Mouse (Mus musculus): Measurements from ENCODE around the gene Nav2. TPM values are rescaled to one million over a fixed set of nuclear protein-coding genes. Genes with fewer than 3 reads are reported as not detected.

Nav2 gene
- polyA plus RNA-seq, 1 experiment: 4.4 TPM

DNA sequence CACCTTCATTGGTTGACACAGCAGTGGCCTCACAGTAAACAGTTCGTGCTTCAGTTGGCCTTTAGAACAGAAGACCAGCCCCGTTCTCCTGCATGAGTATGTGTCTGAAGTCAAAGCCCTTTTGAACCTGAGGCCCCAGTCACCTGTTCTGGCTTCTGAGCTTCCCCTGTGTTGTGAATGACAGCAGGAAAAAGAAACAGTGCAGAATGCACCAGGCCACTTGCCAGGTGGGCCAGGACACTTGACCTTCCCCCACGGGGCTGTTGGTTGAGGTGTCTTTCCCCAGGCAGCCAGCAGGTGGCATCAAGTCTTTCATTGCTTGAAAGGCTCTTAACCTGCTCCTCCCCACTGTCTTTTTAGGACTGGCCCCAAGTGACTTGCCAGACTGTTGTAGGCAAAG lies 562.8 kb downstream of the Nav2 start:
- WGBS: 57% methylated on average over 3 of the region's 3 CpGs
- no peak for DNase-seq (ENCODE audit: low read depth, low spot score)

GRCm38 (mm10) chr7:49475282-49475681 lies 566.8 kb downstream of the Nav2 start:
- 69% methylated on average over 6 of the region's 6 CpGs for WGBS
- DNase-seq (ENCODE audit: low read depth, low spot score): no peak

- DNase-seq (ENCODE audit: low read depth, low spot score): no peak
- 94% methylated on average over 8 of the region's 8 CpGs for WGBS
Measured at GRCm38 (mm10) chr7:49476163-49476562, 567.6 kb downstream of the Nav2 start.

GRCm38 (mm10) chr7:49476666-49477065 lies 568.1 kb downstream of the Nav2 start:
- 57% methylated on average over 5 of the region's 5 CpGs for WGBS
- no peak for DNase-seq (ENCODE audit: low read depth, low spot score)

DNA sequence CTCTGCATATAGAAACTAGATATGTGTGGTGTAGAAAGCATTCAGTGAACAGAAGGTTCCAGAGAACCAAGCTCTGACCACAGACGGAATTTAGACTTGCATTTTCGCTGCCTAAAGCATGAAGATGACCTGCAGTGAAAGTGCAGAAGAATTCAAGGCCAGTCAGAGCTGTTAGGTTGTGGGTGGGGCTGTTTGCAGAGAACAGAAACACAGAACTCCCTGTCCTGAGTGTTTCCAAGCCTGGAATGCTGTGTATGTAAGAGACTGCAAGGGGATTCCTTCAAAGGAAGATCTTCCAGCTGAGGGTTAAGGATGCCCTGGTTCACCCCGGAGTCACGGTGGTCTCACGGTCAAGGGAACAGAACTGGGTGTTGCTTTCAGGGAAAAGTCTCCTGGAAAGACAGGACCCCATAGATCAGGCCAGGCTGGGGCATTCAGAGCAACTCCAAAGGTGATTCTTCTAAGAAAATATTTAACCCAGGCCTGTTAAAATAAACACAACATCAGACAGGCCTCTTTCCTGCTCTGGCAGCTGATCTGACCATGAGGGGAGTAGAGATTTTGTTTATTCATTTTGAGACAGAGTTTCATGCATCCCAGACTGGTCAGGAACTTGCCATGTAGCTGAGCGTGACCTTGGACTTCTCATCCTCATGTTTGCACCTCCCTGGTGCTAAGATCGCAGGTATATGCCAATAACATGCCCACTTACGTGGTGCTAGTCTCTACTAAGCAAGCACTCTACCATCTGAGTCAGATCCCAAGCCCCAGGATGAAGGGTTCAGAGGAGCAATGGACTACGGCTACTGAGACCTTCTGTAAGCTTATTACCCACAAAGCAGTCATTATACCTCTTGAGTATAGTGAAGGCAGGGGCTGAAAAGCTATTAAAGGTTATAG lies 568.8 kb downstream of the Nav2 start:
- WGBS: 38% methylated on average over 9 of the region's 9 CpGs
- no peak for DNase-seq (ENCODE audit: low read depth, low spot score)

- WGBS: 45% methylated on average over 7 of the region's 7 CpGs
- DNase-seq (ENCODE audit: low read depth, low spot score): no peak
Measured at GRCm38 (mm10) chr7:49477976-49478349, 569.4 kb downstream of the Nav2 start.

DNA sequence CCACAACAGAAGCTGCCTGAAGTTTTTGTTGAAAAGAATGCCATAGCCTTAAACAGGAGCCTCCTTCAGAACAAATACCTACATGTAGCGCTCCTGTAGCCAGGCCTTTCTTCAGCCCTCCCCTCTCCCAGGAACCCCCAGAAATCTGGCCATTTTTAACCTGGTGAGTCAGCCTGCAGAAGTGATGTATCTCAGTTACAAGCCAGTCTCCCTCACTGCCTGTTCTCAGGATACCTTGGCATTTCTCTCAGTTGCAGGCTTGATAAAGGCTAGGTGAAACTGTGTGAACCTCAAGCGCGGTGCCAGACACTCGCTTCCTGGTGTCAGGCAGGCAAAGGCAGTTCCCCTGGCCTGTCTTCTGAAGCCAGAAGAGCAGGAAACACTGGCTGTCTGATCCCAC lies 570.4 kb downstream of the Nav2 start:
- 91% methylated on average over 4 of the region's 4 CpGs for WGBS
- DNase-seq (ENCODE audit: low read depth, low spot score): no peak

GRCm38 (mm10) chr7:49480962-49481361 lies 572.4 kb downstream of the Nav2 start:
- no peak for DNase-seq (ENCODE audit: low read depth, low spot score)
- 79% methylated on average over 8 of the region's 8 CpGs for WGBS

DNA sequence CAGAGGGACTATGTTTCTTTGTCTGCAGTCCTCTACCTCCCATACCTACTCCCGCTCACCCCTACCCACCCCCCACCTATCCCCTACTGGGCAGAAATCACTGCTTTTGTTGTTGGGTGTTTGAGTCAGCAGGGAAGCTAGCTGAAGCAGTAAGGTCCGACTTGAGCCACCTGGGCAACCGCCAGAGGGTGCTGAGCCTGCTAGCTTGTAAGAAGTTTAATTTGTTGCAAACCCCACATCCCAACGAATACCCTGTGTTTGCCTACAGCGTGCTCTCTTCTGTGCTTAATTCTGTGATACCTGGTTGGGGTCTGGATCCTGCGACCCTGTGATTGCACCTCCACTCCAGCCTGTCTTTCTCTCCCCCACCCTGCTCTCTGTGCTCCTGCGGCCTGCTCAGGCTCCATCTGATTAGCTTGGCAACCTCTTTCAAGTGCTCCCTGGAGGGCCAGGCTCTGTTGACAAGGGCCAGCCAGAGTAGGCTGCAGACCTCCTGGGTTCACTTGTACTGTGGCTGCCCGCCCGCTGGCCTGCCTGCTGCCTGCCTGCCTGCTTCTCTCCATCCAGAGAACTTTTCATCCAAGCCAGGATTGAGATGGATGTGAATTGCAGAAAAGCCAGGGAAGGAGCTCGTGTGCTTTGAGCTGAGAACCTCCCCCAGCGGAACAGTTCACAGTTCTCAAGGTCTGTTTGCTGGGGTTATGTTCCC lies 575.7 kb downstream of the Nav2 start:
- DNase-seq (ENCODE audit: low read depth, low spot score): no peak
- WGBS: 74% methylated on average over 11 of the region's 11 CpGs

GRCm38 (mm10) chr7:49485292-49485847 lies 576.9 kb downstream of the Nav2 start:
- 83% methylated on average over 9 of the region's 9 CpGs for WGBS
- DNase-seq (ENCODE audit: low read depth, low spot score): no peak

DNA sequence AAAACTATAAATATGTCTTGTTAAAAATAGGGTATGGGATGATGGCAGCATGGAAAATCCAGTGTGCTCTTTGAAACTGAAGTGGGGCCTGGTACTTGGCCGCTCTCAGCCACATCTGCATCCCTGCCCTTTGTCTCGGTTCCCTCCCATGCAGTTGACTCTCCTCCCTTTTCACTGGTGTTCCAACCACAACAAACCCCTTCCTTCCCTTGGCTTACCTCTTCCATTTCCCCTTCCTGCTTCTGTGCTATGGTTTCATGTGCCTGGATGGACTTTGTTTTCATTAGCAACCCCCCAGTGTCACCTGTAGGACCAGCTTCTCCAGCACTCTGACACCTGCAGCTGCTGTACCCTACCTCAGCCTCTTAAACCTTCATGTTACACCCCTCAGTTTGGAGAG lies 578.8 kb downstream of the Nav2 start:
- WGBS: 67% methylated on average over 2 of the region's 2 CpGs
- DNase-seq (ENCODE audit: low read depth, low spot score): no peak

DNA sequence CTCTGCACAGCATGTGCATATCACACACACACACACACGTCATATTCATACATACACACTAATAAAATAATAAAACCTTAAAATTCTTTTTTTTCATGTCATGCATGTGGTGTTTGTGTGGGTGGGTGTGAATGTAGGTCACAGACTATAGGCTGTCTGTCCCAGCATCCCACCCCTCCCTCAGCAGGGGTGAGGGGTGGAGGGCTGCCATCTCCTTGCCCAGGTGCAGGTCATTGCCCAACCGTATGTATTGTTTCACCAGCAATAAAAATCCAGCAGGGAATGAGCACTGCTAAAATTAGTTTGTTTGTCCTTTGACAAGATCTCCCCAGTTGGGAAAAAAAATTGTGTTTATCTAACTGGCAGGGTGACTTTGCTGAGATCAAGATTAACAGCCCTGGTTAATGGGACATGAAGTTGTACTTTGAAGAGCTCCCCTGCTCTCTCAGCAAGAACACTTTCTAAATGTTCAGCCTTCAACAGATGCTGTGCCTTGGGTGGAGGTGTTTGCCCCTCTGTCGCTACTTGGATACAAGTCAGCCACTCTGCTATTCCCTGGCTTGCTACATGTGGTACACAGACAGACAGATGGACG lies 580.1 kb downstream of the Nav2 start:
- WGBS: 20% methylated on average over 4 of the region's 4 CpGs
- no peak for DNase-seq (ENCODE audit: low read depth, low spot score)

GRCm38 (mm10) chr7:49490814-49491213 lies 582.3 kb downstream of the Nav2 start:
- WGBS: 85% methylated on average over 10 of the region's 10 CpGs
- no peak for DNase-seq (ENCODE audit: low read depth, low spot score)

- DNase-seq (ENCODE audit: low read depth, low spot score): no peak
Measured at GRCm38 (mm10) chr7:49492622-49493021, 584.1 kb downstream of the Nav2 start.

DNA sequence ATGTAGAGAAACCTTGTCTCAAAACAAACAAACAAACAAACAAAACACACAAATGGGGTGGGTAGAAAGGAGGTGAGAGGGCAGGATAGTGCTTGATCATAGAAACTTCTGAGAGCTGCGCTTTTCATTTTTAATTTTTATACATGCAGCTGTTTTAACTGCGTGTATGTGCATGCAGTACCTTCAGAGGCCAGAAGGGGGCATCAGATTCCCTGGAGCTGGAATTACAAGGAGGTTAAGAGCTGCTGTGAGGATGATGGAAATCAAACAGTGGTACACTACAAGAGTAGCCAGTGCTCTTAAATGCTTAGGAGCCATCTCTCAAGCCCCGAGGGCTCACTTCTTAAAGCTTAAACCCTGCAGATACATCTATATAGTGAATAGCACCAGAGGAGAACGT lies 584.7 kb downstream of the Nav2 start:
- 92% methylated on average over 4 of the region's 4 CpGs for WGBS
- no peak for DNase-seq (ENCODE audit: low read depth, low spot score)

DNA sequence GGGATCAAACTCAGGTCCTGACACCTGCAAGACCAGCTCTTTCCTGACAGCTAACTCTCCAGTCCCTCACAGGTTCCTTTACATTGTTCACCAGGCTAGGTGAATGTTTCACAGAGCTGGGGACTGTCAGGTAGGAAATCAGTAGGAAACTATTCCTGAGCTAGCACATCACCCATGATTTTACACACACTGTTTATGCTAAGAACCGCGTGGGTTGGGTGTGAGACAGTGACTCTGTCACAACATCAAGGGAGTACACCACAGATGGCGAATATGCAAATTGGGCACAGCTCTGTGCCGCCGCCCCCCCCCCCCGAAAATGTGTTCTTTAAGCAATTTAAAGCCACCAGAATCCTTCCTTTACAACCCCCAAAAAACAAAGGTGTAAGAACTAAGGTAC lies 586.1 kb downstream of the Nav2 start:
- WGBS: 86% methylated on average over 6 of the region's 6 CpGs

DNA sequence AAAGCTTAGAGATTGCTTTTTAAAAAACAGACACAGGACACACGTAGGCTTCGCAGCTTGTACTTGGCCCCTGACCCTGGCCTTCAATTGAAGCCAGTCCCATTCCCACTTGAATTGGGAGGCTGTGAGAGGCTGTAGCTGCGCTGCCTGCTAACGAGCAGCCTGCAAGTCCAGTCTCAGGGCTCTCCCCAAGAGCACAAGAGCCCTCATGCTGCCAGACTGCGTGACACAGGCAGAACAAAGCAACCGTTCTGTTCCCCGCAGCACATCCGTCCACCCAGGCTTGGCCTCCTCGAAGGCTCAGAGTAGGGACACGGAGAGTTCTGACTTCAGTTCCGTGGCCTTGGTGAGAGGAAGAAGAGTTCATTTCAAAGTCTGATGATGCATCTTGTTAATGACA lies 587.6 kb downstream of the Nav2 start:
- 77% methylated on average over 11 of the region's 11 CpGs for WGBS

More for the DNA sequence above, 586.1 kb downstream of the Nav2 start:
- no peak for DNase-seq (ENCODE audit: low read depth, low spot score)

DNA sequence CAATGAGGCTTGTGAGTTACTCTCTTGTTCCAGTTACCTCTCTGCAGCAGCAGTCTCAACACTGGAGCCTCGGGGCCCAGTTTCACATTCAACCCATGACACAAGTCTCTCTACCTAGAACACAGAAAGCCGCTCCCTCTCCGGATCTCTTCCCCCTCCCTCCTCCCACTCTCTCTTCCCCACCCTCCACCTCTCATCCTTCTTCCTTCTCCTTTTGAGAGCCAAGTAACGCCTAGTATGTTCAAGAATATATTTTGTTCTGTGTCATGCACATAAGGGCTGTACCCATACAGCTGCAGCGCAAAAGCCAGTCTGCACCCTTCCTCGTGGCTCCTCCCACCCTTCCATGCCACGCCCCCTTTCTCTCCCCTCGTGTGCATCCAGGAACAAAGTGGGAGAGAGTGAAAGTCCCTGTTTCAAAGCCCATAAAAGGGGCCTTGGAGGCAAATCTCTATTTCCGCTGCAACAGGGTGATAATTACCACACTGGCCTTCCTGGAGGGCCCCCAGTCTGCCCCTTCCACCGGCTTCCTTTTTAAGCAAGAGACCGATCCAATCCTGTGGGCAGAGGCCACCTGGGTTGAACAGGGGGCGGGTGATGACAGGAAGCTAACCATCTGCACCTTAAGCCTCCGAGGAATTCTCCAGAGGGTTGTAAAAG lies 588.4 kb downstream of the Nav2 start:
- DNase-seq (ENCODE audit: low read depth, low spot score): no peak
- 16% methylated on average over 13 of the region's 13 CpGs for WGBS

More for the DNA sequence above, 587.6 kb downstream of the Nav2 start:
- no peak for DNase-seq (ENCODE audit: low read depth, low spot score)

- DNase-seq (ENCODE audit: low read depth, low spot score): no peak
- 50% methylated on average over 4 of the region's 4 CpGs for WGBS
Measured at GRCm38 (mm10) chr7:49497426-49497892, 588.9 kb downstream of the Nav2 start.

DNA sequence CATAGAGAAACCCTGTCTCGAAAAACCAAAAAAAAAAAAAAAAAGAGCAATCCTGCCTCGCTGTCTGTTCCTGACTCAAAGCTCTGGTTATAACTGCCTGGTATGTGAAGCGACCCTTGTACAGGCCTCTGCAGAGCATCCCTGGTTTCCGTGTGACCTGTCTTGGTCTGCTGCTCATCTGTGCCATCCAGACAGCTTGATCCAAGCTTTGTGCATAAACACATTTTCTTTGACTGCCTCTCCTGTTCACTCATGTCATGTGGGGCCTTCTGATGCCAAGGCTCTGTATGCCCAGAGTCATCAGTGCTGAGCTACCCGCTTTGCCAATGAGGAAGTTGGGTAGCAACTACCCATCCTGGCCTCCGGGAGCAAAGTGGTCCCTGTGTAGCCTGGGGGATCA lies 591.1 kb downstream of the Nav2 start:
- no peak for DNase-seq (ENCODE audit: low read depth, low spot score)
- 86% methylated on average over 6 of the region's 6 CpGs for WGBS

Measured in large intestine, adult 2 months (tissue).